19 mouse cellular contexts compared by ENCODE assay signal in genomic region chr2:109484306-109484705, GRCm38 (mm10).
"Had no signal": no experiment of that assay in that cellular context is flagged by ENCODE, and none has a peak within 500 bp of the region (broad histone marks: within the 10 kb centered on the region; RNA-seq: fewer than 3 reads in every experiment).

No protein-coding gene starts in this region.

- H3K4me2 ChIP-seq: lung, embryonic 14.5 days; midbrain, embryonic 12.5 days; neural tube, embryonic 13.5 days; neural tube, embryonic 15.5 days had no signal

- H3K4me1 ChIP-seq: midbrain, embryonic 10.5 days; midbrain, embryonic 12.5 days; neural tube, embryonic 13.5 days; neural tube, embryonic 15.5 days had no signal

- DNase-seq: lung, adult 18-20 months; lung, embryonic 14.5 days; lung, postnatal 10 days; lung, postnatal 4 days; midbrain, embryonic 14.5 days; retina, postnatal 1 day; right cerebral cortex, adult 18-20 months; right cerebral cortex, postnatal 25 days; right cerebral cortex, postnatal 4 days; spleen, adult 18-20 months; thymus, adult 18-20 months; thymus, postnatal 14 days; thymus, postnatal 36 days had no signal

- H3K9ac ChIP-seq: lung, embryonic 14.5 days; midbrain, embryonic 12.5 days; neural tube, embryonic 13.5 days; neural tube, embryonic 15.5 days had no signal

- H3K27me3 ChIP-seq: midbrain, embryonic 12.5 days; neural tube, embryonic 13.5 days; neural tube, embryonic 15.5 days had no signal

- ATAC-seq: midbrain, embryonic 16.5 days had no signal

- H3K4me3 ChIP-seq: midbrain, embryonic 10.5 days; midbrain, embryonic 12.5 days; myocyte; neural tube, embryonic 13.5 days; neural tube, embryonic 15.5 days had no signal

- H3K36me3 ChIP-seq: midbrain, embryonic 10.5 days; midbrain, embryonic 12.5 days; neural tube, embryonic 13.5 days; neural tube, embryonic 15.5 days had no signal

- H3K27ac ChIP-seq: midbrain, embryonic 10.5 days; midbrain, embryonic 12.5 days; neural tube, embryonic 13.5 days; neural tube, embryonic 15.5 days had no signal

- H3K9me3 ChIP-seq: midbrain, embryonic 10.5 days; midbrain, embryonic 12.5 days; neural tube, embryonic 13.5 days; neural tube, embryonic 15.5 days had no signal
